In the genomic region with DNA sequence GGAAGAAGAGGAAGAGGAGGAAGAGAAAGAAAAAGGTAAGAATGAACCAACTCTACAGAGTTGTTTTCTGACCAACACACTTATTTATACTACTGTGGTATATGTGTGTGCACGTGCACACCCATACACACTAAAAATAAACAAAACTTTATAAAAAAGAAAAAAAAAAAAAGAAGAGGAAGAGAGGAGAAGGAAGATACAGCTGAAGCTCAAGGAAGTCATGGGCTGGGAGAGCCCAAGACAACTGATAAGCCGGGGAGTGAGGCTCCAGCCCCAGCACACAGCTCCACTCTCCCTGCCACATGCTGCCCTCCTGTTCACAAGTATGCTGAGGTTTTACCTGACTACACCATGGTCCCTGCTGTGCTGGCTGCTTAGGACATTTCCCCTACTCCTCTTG, we compare ENCODE assay signal across 22 mouse cellular contexts. TPM values are rescaled to one million over a fixed set of nuclear protein-coding genes. Genes with fewer than 3 reads are reported as not detected.
DNase-seq lines count a peak whose midpoint lies in the region; ATAC-seq and TF ChIP-seq lines count a peak whose summit lies in the region.
"Had no signal": no experiment of that assay in that cellular context is flagged by ENCODE, and none has a peak within 500 bp of the region (broad histone marks: within the 10 kb centered on the region; RNA-seq: fewer than 3 reads in every experiment).

No protein-coding gene starts in this region.

- TF ChIP-seq EP300 in liver, postnatal 0 days (IDR thresholded peaks at IDR 0.05; ENCODE audit: low read depth) = no peak

- no peak for ATAC-seq in liver, postnatal 0 days
- peak; percentile 47; the same call in 1 of the 2 replicates for ATAC-seq in liver, embryonic 12.5 days
- 0 out of 2 replicates have a peak, but pooled peaks have one; percentile 48 for ATAC-seq in megakaryocyte-erythroid progenitor cell, adult 5-6 weeks (replicated peaks; ENCODE audit: low FRiP score, low TSS enrichment, poor library complexity, severe bottlenecking)
- ATAC-seq in midbrain, embryonic 11.5 days (ENCODE audit: low FRiP score) = no peak
- ATAC-seq: forebrain, embryonic 16.5 days; hindbrain, postnatal 0 days had no signal

- H3K9ac ChIP-seq in liver, postnatal 0 days (replicated peaks) = no peak overlapping the region
- H3K9ac ChIP-seq in liver, embryonic 12.5 days = no peak overlapping the region
- H3K9ac ChIP-seq in midbrain, embryonic 11.5 days (ENCODE audit: low read length) = no peak overlapping the region
- H3K9ac ChIP-seq: embryonic facial prominence, embryonic 13.5 days; forebrain, embryonic 12.5 days; hindbrain, embryonic 13.5 days had no signal

- peaks cover 6% of the 10 kb centered on the region; the same call in 1 of the 2 replicates for H3K27me3 ChIP-seq in liver, postnatal 0 days (ENCODE audit: insufficient read depth, low read length)
- peaks cover 39% of the 10 kb centered on the region for H3K27me3 ChIP-seq in liver, embryonic 12.5 days (replicated peaks)
- peaks cover 35% of the 10 kb centered on the region for H3K27me3 ChIP-seq in midbrain, embryonic 11.5 days (ENCODE audit: control insufficient read depth, insufficient read depth, low read length)

- H3K36me3 ChIP-seq in liver, postnatal 0 days (replicated peaks; ENCODE audit: insufficient read depth, low read length) = peaks cover 3% of the 10 kb centered on the region; the same call in 1 of the 2 replicates
- no peaks in the 10 kb centered on the region for H3K36me3 ChIP-seq in liver, embryonic 12.5 days
- no peaks in the 10 kb centered on the region for H3K36me3 ChIP-seq in midbrain, embryonic 11.5 days (ENCODE audit: control insufficient read depth, insufficient read depth, low read length)
- H3K36me3 ChIP-seq: forebrain, embryonic 12.5 days; heart, embryonic 10.5 days; hindbrain, embryonic 13.5 days had no signal

- no peak overlapping the region for H3K27ac ChIP-seq in liver, postnatal 0 days (ENCODE audit: low read depth)
- H3K27ac ChIP-seq in liver, embryonic 12.5 days = no peak overlapping the region
- H3K27ac ChIP-seq in midbrain, embryonic 11.5 days (ENCODE audit: low read depth, low read length) = no peak overlapping the region
- H3K27ac ChIP-seq: embryonic facial prominence, embryonic 13.5 days; forebrain, embryonic 12.5 days; heart, embryonic 10.5 days; hindbrain, embryonic 13.5 days; hindbrain, postnatal 0 days had no signal

- H3K9me3 ChIP-seq in liver, postnatal 0 days (ENCODE audit: low read length) = no peaks in the 10 kb centered on the region
- no peaks in the 10 kb centered on the region for H3K9me3 ChIP-seq in liver, embryonic 12.5 days (replicated peaks)
- no peaks in the 10 kb centered on the region for H3K9me3 ChIP-seq in midbrain, embryonic 11.5 days (ENCODE audit: control insufficient read depth, low read length)
- H3K9me3 ChIP-seq: embryonic facial prominence, embryonic 13.5 days; forebrain, embryonic 12.5 days; heart, embryonic 10.5 days; hindbrain, embryonic 13.5 days had no signal

- TF ChIP-seq CTCF in liver, postnatal 0 days (IDR thresholded peaks at IDR 0.05; ENCODE audit: low read depth) = no peak

- H3K4me1 ChIP-seq in liver, postnatal 0 days (ENCODE audit: insufficient read depth) = peaks cover 22% of the 10 kb centered on the region
- H3K4me1 ChIP-seq in liver, embryonic 12.5 days = peaks cover 45% of the 10 kb centered on the region
- peaks cover 7% of the 10 kb centered on the region; the same call in 1 of the 2 replicates for H3K4me1 ChIP-seq in midbrain, embryonic 11.5 days (ENCODE audit: control insufficient read depth, insufficient read depth, low read length)

- no peak overlapping the region for H3K4me3 ChIP-seq in liver, postnatal 0 days (ENCODE audit: low read depth, low read length)
- no peak overlapping the region for H3K4me3 ChIP-seq in liver, embryonic 12.5 days
- H3K4me3 ChIP-seq in midbrain, embryonic 11.5 days (ENCODE audit: low read depth, low read length) = no peak overlapping the region
- H3K4me3 ChIP-seq: embryonic facial prominence, embryonic 13.5 days; forebrain, embryonic 12.5 days; heart, embryonic 10.5 days; hindbrain, embryonic 13.5 days had no signal

- DNase-seq in liver = peak; percentile 26
- no peak for DNase-seq in liver, postnatal 0 days
- peak; percentile 73 for DNase-seq in MEL-GATA-1-ER (ENCODE audit: extremely low read depth, low read depth)
- DNase-seq in midbrain, embryonic 11.5 days (ENCODE audit: low spot score, missing footprints) = no peak
- DNase-seq in right cerebral cortex, postnatal 36 days (ENCODE audit: low spot score in 2 of 2) = no peak
- no peak for DNase-seq in embryo, embryonic 10 days (ENCODE audit: low spot score)
- DNase-seq: adrenal gland, adult 2 months; adrenal gland, postnatal 36 days; cerebellum, adult 8-10 months; cerebellum, postnatal 14 days; gastrocnemius, postnatal 10 days; heart, adult 18-20 months; heart, postnatal 10 days; heart, postnatal 4 days had no signal

- whole genome bisulfite sequencing in liver, postnatal 0 days (ENCODE audit: insufficient replicate concordance) = 31% methylated on average over 2 of the region's 2 CpGs
- WGBS in liver, embryonic 12.5 days (ENCODE audit: insufficient replicate concordance) = 16% methylated on average over 2 of the region's 2 CpGs
- WGBS in midbrain, embryonic 11.5 days = 66% methylated on average over 2 of the region's 2 CpGs

- H3K4me2 ChIP-seq in liver, postnatal 0 days (ENCODE audit: low read depth, low read length) = no peak overlapping the region
- H3K4me2 ChIP-seq in liver, embryonic 12.5 days = 0 out of 2 replicates have a peak overlapping the region, but pooled peaks have one; percentile 12
- no peak overlapping the region for H3K4me2 ChIP-seq in midbrain, embryonic 11.5 days
- H3K4me2 ChIP-seq: embryonic facial prominence, embryonic 13.5 days; forebrain, embryonic 12.5 days; hindbrain, embryonic 13.5 days had no signal

RNA-seq across cellular contexts. Expression of a gene that starts 4.4 kb away (rescaled TPM):
- polyA plus RNA-seq in liver, postnatal 0 days (2015; fragmentation: Nextera tagmentation; extraction: Ambion mirVana) = 2.5 and 2.9 TPM in 2 replicates
- 2.8 TPM in 2 replicates for polyA plus RNA-seq in liver, embryonic 12.5 days (2016; fragmentation: Nextera tagmentation; extraction: Ambion mirVana)
- total RNA-seq in megakaryocyte-erythroid progenitor cell, adult 5-6 weeks (2014; fragmentation: Nextera tagmentation) = 10.6 and 11.4 TPM in 2 replicates
- total RNA-seq in megakaryocyte-erythroid progenitor cell, adult 5-6 weeks (2017) = 1.0 and 6.1 TPM in 2 replicates
- polyA plus RNA-seq in midbrain, embryonic 11.5 days (2014; fragmentation: Nextera tagmentation; extraction: Ambion mirVana) = 5.4 and 5.7 TPM in 2 replicates

RNA-seq across cellular contexts. Expression of a gene that starts 7.4 kb away (rescaled TPM):
- 14.9 and 17.8 TPM in 2 replicates for polyA plus RNA-seq in liver, postnatal 0 days (2015; fragmentation: Nextera tagmentation; extraction: Ambion mirVana)
- polyA plus RNA-seq in liver, embryonic 12.5 days (2016; fragmentation: Nextera tagmentation; extraction: Ambion mirVana) = 25.8 and 26.8 TPM in 2 replicates
- 26.6 and 38.0 TPM in 2 replicates for total RNA-seq in megakaryocyte-erythroid progenitor cell, adult 5-6 weeks (2014; fragmentation: Nextera tagmentation)
- 27.0 and 58.4 TPM in 2 replicates for total RNA-seq in megakaryocyte-erythroid progenitor cell, adult 5-6 weeks (2017)
- polyA plus RNA-seq in midbrain, embryonic 11.5 days (2014; fragmentation: Nextera tagmentation; extraction: Ambion mirVana) = 43.5 and 48.1 TPM in 2 replicates

RNA-seq across cellular contexts. Expression of a gene that starts 35.5 kb away (rescaled TPM):
- 29.8 and 34.7 TPM in 2 replicates for polyA plus RNA-seq in liver, postnatal 0 days (2015; fragmentation: Nextera tagmentation; extraction: Ambion mirVana)
- polyA plus RNA-seq in liver, embryonic 12.5 days (2016; fragmentation: Nextera tagmentation; extraction: Ambion mirVana) = 82.8 and 84.9 TPM in 2 replicates
- total RNA-seq in megakaryocyte-erythroid progenitor cell, adult 5-6 weeks (2014; fragmentation: Nextera tagmentation) = 68.6 and 94.9 TPM in 2 replicates
- total RNA-seq in megakaryocyte-erythroid progenitor cell, adult 5-6 weeks (2017) = 46.7 and 66.1 TPM in 2 replicates
- polyA plus RNA-seq in midbrain, embryonic 11.5 days (2014; fragmentation: Nextera tagmentation; extraction: Ambion mirVana) = 98.9 and 99.1 TPM in 2 replicates

RNA-seq across cellular contexts. Expression of a gene that starts 36.3 kb away (rescaled TPM):
- polyA plus RNA-seq in liver, postnatal 0 days (2015; fragmentation: Nextera tagmentation; extraction: Ambion mirVana) = 0.46 and 0.69 TPM in 2 replicates
- 0.36 and 0.43 TPM in 2 replicates for polyA plus RNA-seq in liver, embryonic 12.5 days (2016; fragmentation: Nextera tagmentation; extraction: Ambion mirVana)
- total RNA-seq in megakaryocyte-erythroid progenitor cell, adult 5-6 weeks (2014; fragmentation: Nextera tagmentation) = not detected in 2 replicates
- total RNA-seq in megakaryocyte-erythroid progenitor cell, adult 5-6 weeks (2017) = not detected in 2 replicates
- polyA plus RNA-seq in midbrain, embryonic 11.5 days (2014; fragmentation: Nextera tagmentation; extraction: Ambion mirVana) = 2.2 and 3.1 TPM in 2 replicates

RNA-seq across cellular contexts. Expression of a gene that starts 44.2 kb away (rescaled TPM):
- polyA plus RNA-seq in liver, postnatal 0 days (2015; fragmentation: Nextera tagmentation; extraction: Ambion mirVana) = 23.0 and 26.2 TPM in 2 replicates
- polyA plus RNA-seq in liver, embryonic 12.5 days (2016; fragmentation: Nextera tagmentation; extraction: Ambion mirVana) = 34.2 and 34.7 TPM in 2 replicates
- total RNA-seq in megakaryocyte-erythroid progenitor cell, adult 5-6 weeks (2014; fragmentation: Nextera tagmentation) = 16.2 and 22.1 TPM in 2 replicates
- 16.6 and 19.1 TPM in 2 replicates for total RNA-seq in megakaryocyte-erythroid progenitor cell, adult 5-6 weeks (2017)
- polyA plus RNA-seq in midbrain, embryonic 11.5 days (2014; fragmentation: Nextera tagmentation; extraction: Ambion mirVana) = 80.1 and 82.6 TPM in 2 replicates

Comparison
In these comparisons a context has a peak if more than half of its experiments do, and no peak if none do; other contexts are left out.
1. DNase-seq: peak in liver (single experiment) and MEL-GATA-1-ER (single experiment); none in liver, postnatal 0 days (single experiment), midbrain, embryonic 11.5 days (single experiment), right cerebral cortex, postnatal 36 days (0 of 2) and embryo, embryonic 10 days (single experiment).
2. ATAC-seq: peak in liver, embryonic 12.5 days (single experiment) and megakaryocyte-erythroid progenitor cell, adult 5-6 weeks (single experiment); none in liver, postnatal 0 days (single experiment) and midbrain, embryonic 11.5 days (single experiment).